Mouse (Mus musculus) ES-Bruce4 (cell line): ENCODE data around the gene Wdr6.

Experiments used
- CTCF ChIP-seq: IDR thresholded peaks from one replicate; pipeline ENCODE4 v1.8.1; 2011; ENCODE audit warnings: low read depth, low read length
- EP300 ChIP-seq: IDR thresholded peaks from 2 replicates; pipeline ENCODE4 v1.6.1; 2011; ENCODE audit warnings: low read depth, low read length; ENCODE audit not compliant: insufficient read depth
- POLR2A ChIP-seq: IDR thresholded peaks from one replicate; pipeline ENCODE4 v1.8.1; 2011; ENCODE audit warnings: low read length; ENCODE audit not compliant: insufficient read depth

DNA sequence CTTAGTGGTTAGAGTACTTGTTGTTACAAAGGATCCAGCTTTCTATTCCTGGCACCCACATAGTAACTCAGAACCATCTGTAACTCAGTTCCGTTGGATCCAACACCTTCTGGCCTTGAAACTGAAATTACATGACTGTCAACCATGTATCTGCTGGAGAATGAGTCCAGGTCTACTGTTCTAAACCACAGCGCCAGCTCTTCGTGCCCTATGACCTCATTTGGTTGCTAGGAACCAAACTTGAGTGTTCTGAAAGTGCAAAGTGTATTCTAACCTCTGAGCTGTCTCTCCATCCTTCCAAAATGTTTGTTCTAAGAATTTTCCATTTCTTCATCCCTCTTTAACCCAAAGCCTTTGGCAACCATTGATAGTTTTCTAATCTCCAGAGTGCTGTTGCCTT lies 32.6 kb downstream of the Wdr6 start:
- TF ChIP-seq POLR2A (no peak), CTCF (no peak), EP300 (no peak)
